In the genomic region with DNA sequence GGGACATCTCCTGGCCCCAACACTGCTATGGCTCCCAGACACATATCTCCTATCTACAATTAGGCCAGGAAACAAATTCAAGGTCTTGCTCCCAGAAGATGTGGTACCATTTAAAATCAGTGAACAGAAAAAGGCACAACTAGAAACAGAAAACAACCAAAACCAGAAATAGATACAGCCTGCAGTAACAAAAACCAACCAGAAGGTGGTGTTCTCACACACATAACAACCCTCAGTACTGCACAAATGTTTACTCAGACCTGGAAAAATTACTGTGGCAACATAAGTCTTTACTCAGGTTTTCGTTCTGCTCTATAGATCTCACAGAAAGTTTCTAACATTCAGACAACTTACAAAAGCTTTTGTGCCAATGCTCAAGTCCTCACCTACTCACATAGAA, we compare ENCODE assay signal across 25 mouse cellular contexts. TPM values are rescaled to one million over a fixed set of nuclear protein-coding genes. Genes with fewer than 3 reads are reported as not detected.
DNase-seq lines count a peak whose midpoint lies in the region; ATAC-seq and TF ChIP-seq lines count a peak whose summit lies in the region.
"Had no signal": no experiment of that assay in that cellular context is flagged by ENCODE, and none has a peak within 500 bp of the region (broad histone marks: within the 10 kb centered on the region; RNA-seq: fewer than 3 reads in every experiment).

No protein-coding gene starts in this region.

- peak; percentile 61 for TF ChIP-seq CTCF in gastrocnemius, adult 2 months (IDR thresholded peaks at IDR 0.05)
- TF ChIP-seq CTCF in liver, adult 2 months (IDR thresholded peaks at IDR 0.05; ENCODE audit: low read depth, low read length), result no peak
- TF ChIP-seq CTCF in CH12.LX (conservative IDR thresholded peaks at IDR 0.05 in 1 of 2, IDR thresholded peaks at IDR 0.05 in 1 of 2; ENCODE audit: low read depth in 2 of 2, low read length in 2 of 2), result peak in 1 of 2 experiments; percentile 25; a peak in 1 of 4 replicates

- peaks cover 2% of the 10 kb centered on the region; the same call in 1 of the 2 replicates for H3K4me1 ChIP-seq in liver, adult 2 months (ENCODE audit: control insufficient read depth, insufficient read depth, low read length)
- H3K4me1 ChIP-seq in liver, embryonic 12.5 days, result no peaks in the 10 kb centered on the region
- no peaks in the 10 kb centered on the region for H3K4me1 ChIP-seq in CH12.LX (ENCODE audit: control insufficient read depth in 1 of 2, insufficient read depth in 2 of 2)
- H3K4me1 ChIP-seq: embryonic facial prominence, embryonic 12.5 days; forebrain, embryonic 13.5 days; hindbrain, embryonic 13.5 days; limb, embryonic 12.5 days; liver, embryonic 15.5 days had no signal

- TF ChIP-seq POLR2A in liver, adult 2 months (IDR thresholded peaks at IDR 0.05; ENCODE audit: extremely low read depth, insufficient read depth, low read length), result no peak
- no peak for TF ChIP-seq POLR2A in CH12.LX (IDR thresholded peaks at IDR 0.05; ENCODE audit: low read depth, low read length)

- peak; percentile 26 for TF ChIP-seq RAD21 in CH12.LX (IDR thresholded peaks at IDR 0.05; ENCODE audit: low read depth, low read length)

- no peak for ATAC-seq in liver, embryonic 12.5 days
- ATAC-seq: forebrain, embryonic 13.5 days; intestine, embryonic 16.5 days; midbrain, embryonic 16.5 days had no signal

- TF ChIP-seq EP300 in CH12.LX (IDR thresholded peaks at IDR 0.05; ENCODE audit: low read length), result no peak

- no peaks in the 10 kb centered on the region for H3K27me3 ChIP-seq in liver, adult 2 months (ENCODE audit: control insufficient read depth, insufficient read depth, low read length)
- no peaks in the 10 kb centered on the region for H3K27me3 ChIP-seq in liver, embryonic 12.5 days (replicated peaks)
- H3K27me3 ChIP-seq in CH12.LX (replicated peaks), result no peaks in the 10 kb centered on the region
- H3K27me3 ChIP-seq: embryonic facial prominence, embryonic 12.5 days; forebrain, embryonic 13.5 days; hindbrain, embryonic 13.5 days; limb, embryonic 12.5 days; liver, embryonic 15.5 days had no signal

- intact Hi-C loops in gastrocnemius, adult 2 months (cut with DNase I), result loop anchor here (2.0 kb wide), 1 partner anchor 324 kb away; no protein-coding TSS in a partner anchor

- dilution Hi-C loops in CH12.LX (cut with MboI; ENCODE audit: extremely low pct_ligation_motif_present, extremely low pct_unique_long_range_greater_than_20kb, low sequenced_read_pairs), result no loop called here

- in situ Hi-C loops in CH12.LX (cut with MboI; ENCODE audit: low pct_ligation_motif_present, low pct_unique_long_range_greater_than_20kb, low sequenced_read_pairs), result no loop called here

- H3K4me2 ChIP-seq in liver, embryonic 12.5 days, result no peak overlapping the region
- H3K4me2 ChIP-seq in CH12.LX (ENCODE audit: insufficient read depth, low read depth, poor library complexity, severe bottlenecking), result no peak overlapping the region
- H3K4me2 ChIP-seq: embryonic facial prominence, embryonic 12.5 days; forebrain, embryonic 13.5 days; heart, embryonic 11.5 days; hindbrain, embryonic 13.5 days; limb, embryonic 12.5 days; liver, embryonic 15.5 days had no signal

- no peaks in the 10 kb centered on the region for H3K79me2 ChIP-seq in liver, adult 2 months (ENCODE audit: control insufficient read depth, insufficient read depth, low read length)
- H3K79me2 ChIP-seq in CH12.LX (replicated peaks; ENCODE audit: control insufficient read depth, extremely low read depth, insufficient read depth, poor library complexity, severe bottlenecking), result no peaks in the 10 kb centered on the region

- no peak overlapping the region for H3K27ac ChIP-seq in gastrocnemius, adult 2 months
- no peak overlapping the region for H3K27ac ChIP-seq in liver, adult 2 months (replicated peaks; ENCODE audit: insufficient read depth, low read depth, low read length)
- no peak overlapping the region for H3K27ac ChIP-seq in liver, embryonic 12.5 days
- H3K27ac ChIP-seq in CH12.LX (ENCODE audit: insufficient read depth, low read depth), result no peak overlapping the region
- H3K27ac ChIP-seq: embryonic facial prominence, embryonic 12.5 days; forebrain, embryonic 13.5 days; hindbrain, embryonic 13.5 days; limb, embryonic 12.5 days; liver, embryonic 15.5 days had no signal

- H3K9ac ChIP-seq in liver, adult 2 months (ENCODE audit: low read depth, low read length), result no peak overlapping the region
- no peak overlapping the region for H3K9ac ChIP-seq in liver, embryonic 12.5 days
- no peak overlapping the region for H3K9ac ChIP-seq in CH12.LX (ENCODE audit: insufficient read depth, low read depth)
- H3K9ac ChIP-seq: embryonic facial prominence, embryonic 12.5 days; forebrain, embryonic 13.5 days; hindbrain, embryonic 13.5 days; limb, embryonic 12.5 days; liver, embryonic 15.5 days had no signal

- no peaks in the 10 kb centered on the region; the same call in 1 of the 2 replicates for H3K9me3 ChIP-seq in liver, embryonic 12.5 days (replicated peaks)
- H3K9me3 ChIP-seq in CH12.LX (replicated peaks; ENCODE audit: low read length), result peaks cover 6% of the 10 kb centered on the region
- H3K9me3 ChIP-seq: embryonic facial prominence, embryonic 12.5 days; hindbrain, embryonic 13.5 days; limb, embryonic 12.5 days; liver, embryonic 15.5 days had no signal

- H3K36me3 ChIP-seq in liver, adult 2 months (ENCODE audit: control insufficient read depth, insufficient read depth, low read length), result no peaks in the 10 kb centered on the region
- H3K36me3 ChIP-seq in liver, embryonic 12.5 days, result no peaks in the 10 kb centered on the region
- H3K36me3 ChIP-seq in CH12.LX (replicated peaks in 1 of 2; ENCODE audit: control insufficient read depth in 1 of 2, insufficient read depth in 1 of 2, low read length in 1 of 2), result no peaks in the 10 kb centered on the region
- H3K36me3 ChIP-seq: embryonic facial prominence, embryonic 12.5 days; hindbrain, embryonic 13.5 days; limb, embryonic 12.5 days; liver, embryonic 15.5 days had no signal

- no peak overlapping the region for H3K4me3 ChIP-seq in gastrocnemius, adult 2 months
- H3K4me3 ChIP-seq in liver, adult 2 months (ENCODE audit: insufficient read depth, low read depth, low read length), result no peak overlapping the region
- H3K4me3 ChIP-seq in liver, embryonic 12.5 days, result no peak overlapping the region
- no peak overlapping the region for H3K4me3 ChIP-seq in CH12.LX (replicated peaks in 1 of 3; ENCODE audit: low read depth in 2 of 3, low read length in 2 of 3, poor library complexity in 1 of 3)
- H3K4me3 ChIP-seq: embryonic facial prominence, embryonic 12.5 days; erythroblast, embryonic 14.5 days; forebrain, embryonic 13.5 days; hindbrain, embryonic 13.5 days; limb, embryonic 12.5 days; liver, embryonic 15.5 days had no signal

- DNase-seq in gastrocnemius, adult 2 months, result no peak
- no peak for DNase-seq in gastrocnemius, postnatal 10 days
- DNase-seq in liver, adult 2 months (ENCODE audit: extremely low read depth, low read depth, low spot score), result peak; percentile 41
- no peak for DNase-seq in CH12.LX (ENCODE audit: extremely low read depth)
- peak; percentile 2 for DNase-seq in brain, adult 2 months (ENCODE audit: low read depth, low spot score)
- no peak for DNase-seq in spleen, postnatal 36 days (ENCODE audit: low spot score in 2 of 2)
- no peak for DNase-seq in right cerebral cortex, postnatal 36 days (ENCODE audit: low spot score in 2 of 2)
- DNase-seq: adrenal gland, postnatal 25 days; B cell, adult 2 months; cerebellum, adult 18-20 months; heart, postnatal 14 days; kidney, postnatal 10 days; right cerebral cortex, postnatal 25 days had no signal

- WGBS in liver, adult 2 months, result 88% methylated on average over 1 of the region's 1 CpGs
- WGBS in liver, embryonic 12.5 days (ENCODE audit: insufficient replicate concordance), result 77% methylated on average over 1 of the region's 1 CpGs

TF ChIP-seq in CH12.LX, 34 proteins besides CTCF, POLR2A, EP300 and RAD21:
- TF ChIP-seq HCFC1 (IDR thresholded peaks at IDR 0.05; ENCODE audit: low read depth, low read length) (no peak), SMC3 (IDR thresholded peaks at IDR 0.05; ENCODE audit: low read depth, low read length) (peak; percentile 9; the same call in 1 of the 2 replicates), NRF1 (IDR thresholded peaks at IDR 0.05; ENCODE audit: low read depth, low read length) (no peak)

RNA-seq across cellular contexts. Expression of a gene that starts 59.0 kb away (rescaled TPM):
- 1 to 10 TPM; 2.7 to 4.5 TPM for total RNA-seq in gastrocnemius, adult 2 months (2021)
- total RNA-seq in gastrocnemius, postnatal 10 days (2021), result 10 to 100 TPM; 11.0 to 12.7 TPM
- total RNA-seq in liver, adult 2 months (2014; rRNA removed), result 2.9 and 3.2 TPM in 2 replicates
- 3.6 and 4.5 TPM in 2 replicates for polyA plus RNA-seq in liver, adult 2 months (2012; rRNA removed)
- polyA plus RNA-seq in liver, embryonic 12.5 days (2016; fragmentation: Nextera tagmentation; extraction: Ambion mirVana), result 36.8 and 40.3 TPM in 2 replicates
- total RNA-seq in CH12.LX (2012; rRNA removed), result 1.6 and 1.7 TPM in 2 replicates
- total RNA-seq in CH12.LX (2014; rRNA removed), result 3.0 TPM in 2 replicates
- polyA plus RNA-seq in CH12.LX (2012; ENCODE audit: insufficient read length, low read depth), result 4.1 and 4.6 TPM in 2 replicates

RNA-seq across cellular contexts. Expression of a gene that starts 59.9 kb away (rescaled TPM):
- not detected for total RNA-seq in gastrocnemius, adult 2 months (2021)
- total RNA-seq in gastrocnemius, postnatal 10 days (2021), result under 1 TPM; 0.09 to 0.11 TPM
- 0.07 TPM in 1 of 2 replicates, not detected in the other for total RNA-seq in liver, adult 2 months (2014; rRNA removed)
- not detected in 2 replicates for polyA plus RNA-seq in liver, adult 2 months (2012; rRNA removed)
- polyA plus RNA-seq in liver, embryonic 12.5 days (2016; fragmentation: Nextera tagmentation; extraction: Ambion mirVana), result 0.10 TPM in 2 replicates
- 0.08 and 0.21 TPM in 2 replicates for total RNA-seq in CH12.LX (2012; rRNA removed)
- total RNA-seq in CH12.LX (2014; rRNA removed), result 0.27 and 0.28 TPM in 2 replicates
- polyA plus RNA-seq in CH12.LX (2012; ENCODE audit: insufficient read length, low read depth), result 0.30 and 0.37 TPM in 2 replicates
- total RNA-seq: heart, postnatal 14 days; megakaryocyte-erythroid progenitor cell, adult 5-6 weeks; neutrophil, adult 5-6 weeks had no signal
- polyA plus RNA-seq: erythroblast, embryonic 14.5 days; liver, embryonic 15.5 days had no signal

Comparison
In these comparisons a context has a peak if more than half of its experiments do, and no peak if none do; other contexts are left out.
1. DNase-seq: peak in liver, adult 2 months (single experiment) and brain, adult 2 months (single experiment); none in gastrocnemius, adult 2 months (single experiment), gastrocnemius, postnatal 10 days (single experiment), CH12.LX (single experiment), spleen, postnatal 36 days (0 of 2) and right cerebral cortex, postnatal 36 days (0 of 2).